Mouse (Mus musculus): Measurements from ENCODE around the gene Arhgef11. TPM values are rescaled to one million over a fixed set of nuclear protein-coding genes. Genes with fewer than 3 reads are reported as not detected.

Gene Arhgef11
- polyA plus RNA-seq, 1 experiment from 2014 or later = 18.2 TPM

GRCm38 (mm10) chr3:87779086-87779485 lies 161.7 kb downstream of the Arhgef11 start:
- H3K9ac ChIP-seq = no peak overlapping the region
- no peaks in the 10 kb centered on the region for H3K9me3 ChIP-seq (replicated peaks)
- peaks cover 11% of the 10 kb centered on the region; the same call in 1 of the 2 replicates for H3K4me1 ChIP-seq
- 26% methylated on average over 2 of the region's 2 CpGs for WGBS
- no peak overlapping the region for H3K4me3 ChIP-seq
- H3K4me2 ChIP-seq = no peak overlapping the region
- no peak overlapping the region for H3K27ac ChIP-seq
- no peaks in the 10 kb centered on the region for H3K36me3 ChIP-seq (ENCODE audit: poor library complexity, severe bottlenecking)
- no peak for ATAC-seq
- peaks cover 26% of the 10 kb centered on the region for H3K27me3 ChIP-seq

- 84% methylated on average over 25 of the region's 25 CpGs for WGBS
- H3K36me3 ChIP-seq (ENCODE audit: poor library complexity, severe bottlenecking) = no peaks in the 10 kb centered on the region
- no peaks in the 10 kb centered on the region for H3K9me3 ChIP-seq (replicated peaks)
- no peak overlapping the region for H3K4me2 ChIP-seq
- no peak overlapping the region for H3K9ac ChIP-seq
- H3K4me3 ChIP-seq = no peak overlapping the region
- H3K27me3 ChIP-seq = peaks cover 15% of the 10 kb centered on the region; the same call in 1 of the 2 replicates
- 0 out of 2 replicates have a peak, but pooled peaks cover 6% of the 10 kb centered on the region for H3K4me1 ChIP-seq
- H3K27ac ChIP-seq = no peak overlapping the region
- ATAC-seq = no peak
Observed at GRCm38 (mm10) chr3:87783282-87784023, 166.1 kb downstream of the Arhgef11 start.

GRCm38 (mm10) chr3:87785156-87785555 lies 167.8 kb downstream of the Arhgef11 start:
- Histone ChIP-seq H3K27me3 (0 out of 2 replicates have a peak, but pooled peaks cover 8% of the 10 kb centered on the region), H3K4me3 (no peak overlapping the region), H3K36me3 (ENCODE audit: poor library complexity, severe bottlenecking) (no peaks in the 10 kb centered on the region), H3K9me3 (replicated peaks) (no peaks in the 10 kb centered on the region), H3K4me1 (peaks cover 10% of the 10 kb centered on the region; the same call in 1 of the 2 replicates), H3K4me2 (no peak overlapping the region), H3K9ac (no peak overlapping the region), H3K27ac (no peak overlapping the region)
- ATAC-seq = no peak
- 82% methylated on average over 5 of the region's 5 CpGs for WGBS

GRCm38 (mm10) chr3:87785626-87786214 lies 168.4 kb downstream of the Arhgef11 start:
- no peak overlapping the region for H3K4me2 ChIP-seq
- no peaks in the 10 kb centered on the region for H3K9me3 ChIP-seq (replicated peaks)
- no peak overlapping the region for H3K27ac ChIP-seq
- no peak overlapping the region for H3K9ac ChIP-seq
- peaks cover 11% of the 10 kb centered on the region; the same call in 1 of the 2 replicates for H3K4me1 ChIP-seq
- ATAC-seq = no peak
- no peak overlapping the region for H3K4me3 ChIP-seq
- WGBS = 66% methylated on average over 6 of the region's 6 CpGs
- no peaks in the 10 kb centered on the region for H3K36me3 ChIP-seq (ENCODE audit: poor library complexity, severe bottlenecking)
- peaks cover 9% of the 10 kb centered on the region for H3K27me3 ChIP-seq

Small RNAs within 50 kb of the gene (microRNA-seq; reads per million reads assigned to microRNA genes)
- gene Gm24109 = not detected

Other genes with a start within 250 kb of the Arhgef11 start
- not detected in 2 replicates for gene Fcrl1, start 241.2 kb upstream of the Arhgef11 start, polyA plus RNA-seq (2015; fragmentation: Nextera tagmentation; extraction: Ambion mirVana)
- gene Fcrl5, start 181.8 kb upstream of the Arhgef11 start, polyA plus RNA-seq (2015; fragmentation: Nextera tagmentation; extraction: Ambion mirVana) = not detected in 2 replicates
- gene Etv3, start 92.2 kb upstream of the Arhgef11 start, polyA plus RNA-seq (2015; fragmentation: Nextera tagmentation; extraction: Ambion mirVana) = 10.6 and 11.8 TPM in 2 replicates
- 0.35 and 0.58 TPM in 2 replicates for gene Lrrc71, start 131.1 kb downstream of the Arhgef11 start, polyA plus RNA-seq (2015; fragmentation: Nextera tagmentation; extraction: Ambion mirVana)
- gene Ntrk1, start 177.6 kb downstream of the Arhgef11 start, polyA plus RNA-seq (2015; fragmentation: Nextera tagmentation; extraction: Ambion mirVana) = 0.53 and 0.88 TPM in 2 replicates
- gene Insrr, start 179.4 kb downstream of the Arhgef11 start, polyA plus RNA-seq (2015; fragmentation: Nextera tagmentation; extraction: Ambion mirVana) = 0.33 and 0.43 TPM in 2 replicates
- 4.7 and 4.8 TPM in 2 replicates for gene Pear1, start 206.7 kb downstream of the Arhgef11 start, polyA plus RNA-seq (2015; fragmentation: Nextera tagmentation; extraction: Ambion mirVana)
- gene Sh2d2a, start 229.2 kb downstream of the Arhgef11 start, polyA plus RNA-seq (2015; fragmentation: Nextera tagmentation; extraction: Ambion mirVana) = not detected in 2 replicates

Measured in forebrain, embryonic 13.5 days (tissue).